Mouse (Mus musculus) limb, embryonic 14.5 days (tissue): ENCODE data around the gene Gnas. TPM values are rescaled to one million over a fixed set of nuclear protein-coding genes. Genes with fewer than 3 reads are reported as not detected.

ENCODE experiments used
- ATAC-seq: fragments of 200-750 bp; cut with Nextera tagmentation; 2 replicates; pipeline ENCODE4 v1.8.0; 2017; ENCODE audit warnings: low read depth, moderate number of reproducible peaks, moderate TSS enrichment; ENCODE audit not compliant: low FRiP score
- DNase-seq: peaks from one replicate; pipeline ENCODE4 v3.0.0-alpha.2; 2015; ENCODE audit warnings: low spot score
- H3K27ac ChIP-seq: fragments of 300-500 bp; sonication (generic); replicated peaks from 2 replicates; pipeline ENCODE4 v1.5.1; 2014; ENCODE audit warnings: low read depth, mild to moderate bottlenecking, low read length, moderate library complexity, mixed read lengths
- H3K27me3 ChIP-seq: fragments of 300-500 bp; sonication (generic); 2 replicates; pipeline ENCODE4 v1.6.1; 2014; ENCODE audit warnings: low read length, mixed read lengths; ENCODE audit not compliant: control insufficient read depth, insufficient read depth
- H3K36me3 ChIP-seq: fragments of 300-500 bp; sonication (generic); 2 replicates; pipeline ENCODE4 v1.6.1; 2014; ENCODE audit warnings: mild to moderate bottlenecking, low read length, moderate library complexity, mixed read lengths; ENCODE audit not compliant: control insufficient read depth, insufficient read depth
- H3K4me1 ChIP-seq: fragments of 300-500 bp; sonication (generic); 2 replicates; pipeline ENCODE4 v1.6.1; 2014; ENCODE audit warnings: antibody characterized with exemption, low read length, mixed read lengths; ENCODE audit not compliant: control insufficient read depth, insufficient read depth
- H3K4me2 ChIP-seq: fragments of 300-500 bp; sonication (generic); replicated peaks from 2 replicates; pipeline ENCODE4 v1.6.1; 2014; ENCODE audit warnings: low read depth, mild to moderate bottlenecking, low read length, moderate library complexity; ENCODE audit not compliant: severe bottlenecking
- H3K4me3 ChIP-seq: fragments of 300-500 bp; sonication (generic); replicated peaks from 2 replicates; pipeline ENCODE4 v1.5.1; 2014; ENCODE audit warnings: low read length
- H3K9ac ChIP-seq: fragments of 300-500 bp; sonication (generic); 2 replicates; pipeline ENCODE4 v1.6.1; 2014; ENCODE audit warnings: mild to moderate bottlenecking, low read depth, low read length, moderate library complexity; ENCODE audit not compliant: severe bottlenecking
- H3K9me3 ChIP-seq: fragments of 300-500 bp; sonication (generic); 2 replicates; pipeline ENCODE4 v1.6.1; 2016; ENCODE audit warnings: low read length; ENCODE audit not compliant: control insufficient read depth
- POLR2A ChIP-seq: fragments of 200-500 bp; IDR thresholded peaks from 2 replicates; pipeline ENCODE4 v1.8.0; 2012; ENCODE audit warnings: inconsistent platforms, mild to moderate bottlenecking, moderate library complexity, borderline replicate concordance; ENCODE audit not compliant: insufficient read depth, insufficient read length; ENCODE audit errors: extremely low read depth
- WGBS: fragments of 180-500 bp; shearing (Covaris S2); extraction: QIAGEN DNeasy Blood & Tissue Kit; methylation state at CpG from one replicate; pipeline ENCODE4 v1.1.7; 2014; 5-methylcytosine and 5-hydroxymethylcytosine counted together
- polyA plus RNA-seq, 2 experiments: library from polyadenylated mRNA; depleted of rRNA in 1 of 2; stranded (reverse) in 1 of 2; unstranded in 1 of 2; fragments of >200 nt; fragmentation: Nextera tagmentation in 1 of 2; extraction: Ambion mirVana in 1 of 2; gene quantifications; 2 replicates each; pipeline versions ENCODE4 v1.2.1 to v1.2.3; 2012 to 2014

Gene Gnas
- polyA plus RNA-seq, 2 experiments = 2,381 to 2,875 TPM

GRCm38 (mm10) chr2:174302526-174302925, 18.4 kb downstream of the Gnas start:
- Histone ChIP-seq H3K27me3 (peaks cover 32% of the 10 kb centered on the region), H3K4me3 (no peak overlapping the region)
- 50% methylated on average over 6 of the region's 6 CpGs for WGBS

DNA sequence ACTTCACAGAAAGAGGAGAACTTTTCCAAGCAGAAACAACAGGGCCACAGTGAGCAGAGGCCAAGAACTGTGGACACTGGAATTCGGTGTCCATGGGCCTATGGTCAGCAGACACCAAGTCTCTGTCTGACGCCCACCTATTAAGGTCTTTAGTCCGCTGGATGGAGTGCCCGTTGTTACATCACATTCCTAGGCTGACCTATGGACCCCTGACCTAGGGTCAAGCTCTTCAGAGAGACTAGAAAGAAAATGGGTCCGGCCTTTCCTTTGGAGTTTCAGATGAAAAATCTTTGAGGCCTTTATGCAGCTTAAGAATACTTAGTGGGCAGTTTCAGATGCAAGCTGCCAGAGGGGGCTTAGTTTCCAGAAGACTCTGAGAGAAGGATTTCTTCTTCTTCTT, 21.5 kb downstream of the Gnas start:
- Histone ChIP-seq H3K9me3 (peaks cover 5% of the 10 kb centered on the region; the same call in 1 of the 2 replicates), H3K36me3 (0 out of 2 replicates have a peak, but pooled peaks cover 3% of the 10 kb centered on the region), H3K27ac (no peak overlapping the region), H3K4me2 (no peak overlapping the region), H3K4me1 (peaks cover 6% of the 10 kb centered on the region; the same call in 1 of the 2 replicates), H3K9ac (no peak overlapping the region), H3K4me3 (no peak overlapping the region), H3K27me3 (0 out of 2 replicates have a peak, but pooled peaks cover 4% of the 10 kb centered on the region)
- TF ChIP-seq POLR2A = no peak
- WGBS = 14% methylated on average over 5 of the region's 5 CpGs
- DNase-seq (no peak), ATAC-seq (no peak)

More at GRCm38 (mm10) chr2:174302526-174302925, 18.4 kb downstream of the Gnas start:
- Histone ChIP-seq H3K9me3 (peaks cover 36% of the 10 kb centered on the region), H3K36me3 (peaks cover 22% of the 10 kb centered on the region; the same call in 1 of the 2 replicates), H3K4me2 (no peak overlapping the region), H3K4me1 (peaks cover 6% of the 10 kb centered on the region; the same call in 1 of the 2 replicates), H3K27ac (no peak overlapping the region), H3K9ac (no peak overlapping the region)
- ATAC-seq = no peak
- no peak for TF ChIP-seq POLR2A
- no peak for DNase-seq

- H3K4me1 ChIP-seq = peaks cover 16% of the 10 kb centered on the region
- H3K36me3 ChIP-seq = no peaks in the 10 kb centered on the region
- H3K9me3 ChIP-seq = no peaks in the 10 kb centered on the region
- H3K4me2 ChIP-seq = no peak overlapping the region
- no peaks in the 10 kb centered on the region for H3K27me3 ChIP-seq
- WGBS = 78% methylated on average over 3 of the region's 3 CpGs
- H3K9ac ChIP-seq = no peak overlapping the region
- no peak for DNase-seq
- H3K27ac ChIP-seq = no peak overlapping the region
- TF ChIP-seq POLR2A = no peak
- no peak overlapping the region for H3K4me3 ChIP-seq
- no peak for ATAC-seq
These were observed 23.8 kb downstream of the Gnas start for GRCm38 (mm10) chr2:174307903-174308302.

- no peak overlapping the region for H3K27ac ChIP-seq
- peaks cover 13% of the 10 kb centered on the region; the same call in 1 of the 2 replicates for H3K4me1 ChIP-seq
- H3K36me3 ChIP-seq = no peaks in the 10 kb centered on the region; the same call in 1 of the 2 replicates
- H3K4me2 ChIP-seq = no peak overlapping the region
- DNase-seq = peak; percentile 76
- no peak overlapping the region for H3K9ac ChIP-seq
- no peak for TF ChIP-seq POLR2A
- 14% methylated on average over 7 of the region's 7 CpGs for WGBS
- ATAC-seq = peak; percentile 78
- H3K27me3 ChIP-seq = no peaks in the 10 kb centered on the region
- H3K9me3 ChIP-seq = no peaks in the 10 kb centered on the region
- no peak overlapping the region for H3K4me3 ChIP-seq
These were observed 26.9 kb downstream of the Gnas start for GRCm38 (mm10) chr2:174310913-174311514.

DNA sequence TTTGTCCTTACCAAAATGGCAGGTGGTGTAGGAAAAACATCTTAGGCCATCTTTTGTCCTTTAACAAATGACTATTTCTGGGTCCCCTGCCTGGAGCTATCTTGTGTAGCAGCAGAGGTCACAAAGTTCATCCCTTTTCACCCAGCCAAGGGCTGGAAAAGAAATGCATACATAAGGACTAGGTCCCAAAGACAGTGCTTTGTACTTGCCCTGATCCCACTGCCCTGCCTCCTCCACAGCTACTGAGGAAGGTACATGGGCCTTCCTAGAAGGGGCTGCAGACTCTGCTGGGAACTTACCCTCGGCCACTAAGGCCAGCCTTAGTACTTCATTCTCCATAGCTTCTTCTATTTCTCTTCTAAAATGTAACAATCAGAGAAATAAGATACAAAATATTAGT, 27.5 kb downstream of the Gnas start:
- H3K27ac ChIP-seq = no peak overlapping the region
- TF ChIP-seq POLR2A = no peak

More for the DNA sequence above, 27.5 kb downstream of the Gnas start:
- WGBS = 71% methylated on average over 1 of the region's 1 CpGs
- DNase-seq = no peak
- ATAC-seq = no peak
- Histone ChIP-seq H3K9me3 (no peaks in the 10 kb centered on the region), H3K4me1 (peaks cover 10% of the 10 kb centered on the region; the same call in 1 of the 2 replicates), H3K9ac (no peak overlapping the region), H3K4me3 (no peak overlapping the region), H3K36me3 (no peaks in the 10 kb centered on the region; the same call in 1 of the 2 replicates), H3K27me3 (no peaks in the 10 kb centered on the region), H3K4me2 (no peak overlapping the region)
